Mouse (Mus musculus) heart, adult 2 months (tissue): ENCODE measurements at regions not wholly inside any gene's neighbourhood (a gene's known extent, or its start where the extent isn't known, plus 50 kb on each side); places are given as distances from the start of the nearest gene placed in this dataset.

Experiments used
- DNase-seq, 2 experiments: peaks; one replicate each; pipeline ENCODE4 v3.0.0; 2021
- H3K27ac ChIP-seq: fragments of 200-600 bp; 2 replicates; pipeline ENCODE4 v1.8.1; 2022
- H3K27me3 ChIP-seq: fragments of 200-500 bp; 2 replicates; pipeline ENCODE4 v1.6.1; 2012; ENCODE audit warnings: mild to moderate bottlenecking, low read length, inconsistent platforms, mixed read lengths; ENCODE audit not compliant: control insufficient read depth, insufficient read depth
- H3K36me3 ChIP-seq: fragments of 200-500 bp; 2 replicates; pipeline ENCODE4 v1.6.1; 2012; ENCODE audit warnings: low read length, inconsistent platforms; ENCODE audit not compliant: control insufficient read depth, insufficient read depth
- H3K4me1 ChIP-seq: fragments of 200-500 bp; 2 replicates; pipeline ENCODE4 v1.6.1; 2011; ENCODE audit warnings: low read length; ENCODE audit not compliant: control insufficient read depth, insufficient read depth
- H3K4me3 ChIP-seq: fragments of 200-600 bp; 2 replicates; pipeline ENCODE4 v1.8.1; 2022
- H3K79me2 ChIP-seq: fragments of 200-500 bp; replicated peaks from 2 replicates; pipeline ENCODE4 v1.6.1; 2012; ENCODE audit warnings: mild to moderate bottlenecking, inconsistent platforms, low read length, moderate library complexity, mixed read lengths; ENCODE audit not compliant: control insufficient read depth, insufficient read depth
- H3K9ac ChIP-seq: fragments of 200-500 bp; 2 replicates; pipeline ENCODE4 v1.6.1; 2012; ENCODE audit warnings: low read depth, mild to moderate bottlenecking, control low read depth, inconsistent platforms, low read length, mixed read lengths
- CTCF ChIP-seq: fragments of 200-600 bp; IDR thresholded peaks from 2 replicates; pipeline ENCODE4 v1.8.1; 2022; ENCODE audit warnings: antibody characterized with exemption, mild to moderate bottlenecking, moderate library complexity
- EP300 ChIP-seq: fragments of 200-500 bp; IDR thresholded peaks from 2 replicates; pipeline ENCODE4 v1.6.1; 2011; ENCODE audit warnings: low read depth, low read length, control low read depth; ENCODE audit not compliant: insufficient read depth
- POLR2A ChIP-seq: fragments of 200-500 bp; IDR thresholded peaks from 2 replicates; pipeline ENCODE4 v1.6.1; 2011; ENCODE audit warnings: mild to moderate bottlenecking, low read depth, low read length, control low read depth; ENCODE audit not compliant: insufficient read depth
- WGBS: fragments of 180-500 bp; shearing (Covaris S2); methylation state at CpG from one replicate; pipeline ENCODE4 v1.1.7; 2018; 5-methylcytosine and 5-hydroxymethylcytosine counted together
- intact Hi-C: fragments of 180-260 bp; cut with DNase I; formaldehyde crosslinking; loops from one replicate; pipeline ENCODE4 v1.15.1; 2025

DNA sequence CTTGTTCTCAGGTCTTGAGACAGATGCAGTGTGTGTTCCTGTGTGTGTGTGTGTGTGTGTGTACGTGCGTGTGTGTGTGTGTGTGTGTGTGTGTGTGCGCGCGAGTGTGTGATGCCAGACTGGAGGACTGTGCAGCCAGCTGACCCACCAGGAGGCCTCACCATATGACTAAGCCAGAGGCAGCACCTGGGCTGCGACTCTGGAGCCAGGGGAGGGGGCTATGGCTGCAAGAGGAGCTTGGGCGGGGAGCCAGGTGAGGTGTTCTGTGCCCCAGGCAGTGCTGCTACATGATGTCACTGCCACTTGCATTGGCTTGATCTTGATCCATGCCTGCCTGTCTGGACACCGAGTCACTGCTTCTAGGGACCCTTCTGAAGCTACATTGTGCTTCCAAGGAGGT lies 517.1 kb downstream of the Vrk1 start:
- Histone ChIP-seq H3K27me3 (no peaks in the 10 kb centered on the region; the same call in 1 of the 2 replicates), H3K79me2 (no peaks in the 10 kb centered on the region), H3K27ac (no peak overlapping the region), H3K36me3 (no peaks in the 10 kb centered on the region), H3K9ac (no peak overlapping the region), H3K4me1 (no peaks in the 10 kb centered on the region), H3K4me3 (no peak overlapping the region)
- DNase-seq: no peak
- no peak for TF ChIP-seq EP300
- TF ChIP-seq CTCF: no peak
- TF ChIP-seq POLR2A: no peak
- intact Hi-C loops: no loop called here
- 59% methylated on average over 8 of the region's 8 CpGs for WGBS

DNA sequence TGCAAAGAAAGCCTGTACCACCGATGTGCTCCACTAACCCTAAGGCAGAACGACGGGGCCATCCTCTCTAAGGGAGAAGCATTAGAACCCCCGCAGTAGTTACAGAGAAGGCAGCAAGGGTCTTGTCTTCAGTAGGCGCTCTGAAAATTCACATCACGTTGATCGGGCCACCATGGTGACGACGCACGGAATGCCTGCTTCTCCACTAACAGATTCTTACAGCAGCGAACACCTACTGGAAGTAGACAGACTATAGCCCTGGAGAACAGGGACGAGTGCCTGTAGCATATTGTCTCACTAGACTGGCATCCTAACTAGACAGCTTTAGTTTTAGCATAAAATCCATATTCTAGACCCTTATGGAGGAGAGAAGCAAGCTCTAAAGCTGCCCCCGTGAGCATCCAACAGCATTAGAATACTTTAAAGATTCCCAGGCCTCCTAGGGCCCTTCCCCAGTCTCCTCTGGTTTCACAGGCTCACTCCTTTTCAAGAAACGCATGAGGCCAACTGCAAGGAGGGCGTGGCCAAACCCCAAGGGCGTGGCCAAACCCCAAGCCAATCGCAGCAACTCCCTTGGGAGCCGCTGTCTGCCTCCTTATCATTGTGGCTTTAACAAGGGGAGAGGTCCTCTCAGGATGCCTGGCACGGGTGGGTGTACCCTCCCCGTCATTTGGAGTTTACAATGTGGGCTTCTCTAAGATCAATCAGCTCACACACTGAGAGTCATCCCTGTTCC lies 517.8 kb downstream of the Vrk1 start:
- Histone ChIP-seq H3K36me3 (no peaks in the 10 kb centered on the region), H3K27me3 (no peaks in the 10 kb centered on the region), H3K79me2 (no peaks in the 10 kb centered on the region), H3K9ac (no peak overlapping the region), H3K27ac (no peak overlapping the region), H3K4me1 (no peaks in the 10 kb centered on the region), H3K4me3 (no peak overlapping the region)
- intact Hi-C loops: no loop called here
- DNase-seq: no peak
- 12% methylated on average over 20 of the region's 20 CpGs for WGBS
- no peak for TF ChIP-seq POLR2A
- TF ChIP-seq EP300: no peak
- no peak for TF ChIP-seq CTCF

DNA sequence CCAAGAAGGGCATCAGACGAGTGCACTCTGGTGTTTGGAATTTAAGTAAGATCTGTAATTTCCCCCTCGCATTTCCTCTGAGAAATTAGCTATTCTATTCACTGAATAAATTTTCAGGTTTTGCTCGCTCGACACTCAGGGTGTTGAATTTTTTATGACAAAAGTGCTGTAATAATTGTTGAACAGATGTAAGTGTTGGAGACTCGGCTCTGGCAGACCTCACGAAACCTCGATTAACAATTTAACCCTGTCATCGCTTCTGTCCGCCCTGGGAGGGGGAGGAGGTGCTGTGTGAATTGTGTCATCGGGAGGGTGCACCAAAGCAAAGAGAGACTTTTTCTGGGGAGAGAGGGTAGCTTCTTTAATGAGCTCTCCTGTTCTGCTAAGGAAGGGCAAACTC lies 518.5 kb downstream of the Vrk1 start:
- no peak overlapping the region for H3K4me3 ChIP-seq
- H3K4me1 ChIP-seq: no peaks in the 10 kb centered on the region
- no peaks in the 10 kb centered on the region for H3K27me3 ChIP-seq
- DNase-seq: no peak
- intact Hi-C loops: no loop called here
- TF ChIP-seq CTCF: no peak
- TF ChIP-seq EP300: no peak
- no peak for TF ChIP-seq POLR2A
- no peak overlapping the region for H3K27ac ChIP-seq
- H3K79me2 ChIP-seq: no peaks in the 10 kb centered on the region
- WGBS: 26% methylated on average over 10 of the region's 10 CpGs
- no peak overlapping the region for H3K9ac ChIP-seq
- H3K36me3 ChIP-seq: no peaks in the 10 kb centered on the region

- H3K4me3 ChIP-seq: no peak overlapping the region
- no peak for TF ChIP-seq EP300
- TF ChIP-seq CTCF: no peak
- no peak for TF ChIP-seq POLR2A
- H3K36me3 ChIP-seq: no peaks in the 10 kb centered on the region
- intact Hi-C loops: no loop called here
- no peaks in the 10 kb centered on the region for H3K4me1 ChIP-seq
- DNase-seq: no peak
- no peaks in the 10 kb centered on the region for H3K27me3 ChIP-seq
- no peaks in the 10 kb centered on the region for H3K79me2 ChIP-seq
- H3K9ac ChIP-seq: no peak overlapping the region
- WGBS: 31% methylated on average over 11 of the region's 11 CpGs
- no peak overlapping the region for H3K27ac ChIP-seq
Measured at GRCm38 (mm10) chr12:106529175-106529574, 519.1 kb downstream of the Vrk1 start.

GRCm38 (mm10) chr12:106535086-106535485 lies 525.1 kb downstream of the Vrk1 start:
- WGBS: 56% methylated on average over 2 of the region's 2 CpGs
- Histone ChIP-seq H3K4me3 (no peak overlapping the region), H3K79me2 (no peaks in the 10 kb centered on the region), H3K4me1 (no peaks in the 10 kb centered on the region), H3K9ac (no peak overlapping the region), H3K36me3 (no peaks in the 10 kb centered on the region), H3K27ac (no peak overlapping the region), H3K27me3 (no peaks in the 10 kb centered on the region)
- DNase-seq: no peak
- no peak for TF ChIP-seq CTCF
- no peak for TF ChIP-seq POLR2A
- no peak for TF ChIP-seq EP300
- intact Hi-C loops: no loop called here

GRCm38 (mm10) chr12:106535628-106536288 lies 525.7 kb downstream of the Vrk1 start:
- Histone ChIP-seq H3K9ac (no peak overlapping the region), H3K27ac (no peak overlapping the region), H3K4me3 (no peak overlapping the region), H3K36me3 (no peaks in the 10 kb centered on the region), H3K4me1 (no peaks in the 10 kb centered on the region), H3K79me2 (no peaks in the 10 kb centered on the region), H3K27me3 (no peaks in the 10 kb centered on the region)
- TF ChIP-seq POLR2A (no peak), EP300 (no peak), CTCF (no peak)
- WGBS: 29% methylated on average over 8 of the region's 8 CpGs
- intact Hi-C loops: no loop called here
- DNase-seq: no peak
